Mouse (Mus musculus): ENCODE results near the gene Skap2. TPM values are rescaled to one million over a fixed set of nuclear protein-coding genes. Genes with fewer than 3 reads are reported as not detected.

Skap2 gene
- polyA plus RNA-seq, 1 experiment from 2014 or later = 16.1 TPM

- Histone ChIP-seq H3K4me1 (ENCODE audit: control insufficient read depth, low read depth, low read length) (no peaks in the 10 kb centered on the region), H3K9me3 (replicated peaks; ENCODE audit: control insufficient read depth, low read length) (no peaks in the 10 kb centered on the region), H3K27ac (ENCODE audit: low read length) (no peak overlapping the region), H3K4me3 (ENCODE audit: low read depth, low read length) (no peak overlapping the region), H3K27me3 (ENCODE audit: control insufficient read depth, insufficient read depth, low read depth, low read length) (no peaks in the 10 kb centered on the region), H3K9ac (ENCODE audit: low read depth, low read length) (no peak overlapping the region), H3K36me3 (ENCODE audit: control insufficient read depth, insufficient read depth) (no peaks in the 10 kb centered on the region), H3K4me2 (ENCODE audit: low read depth, low read length) (no peak overlapping the region)
- ATAC-seq (ENCODE audit: low read depth) = no peak
- 69% methylated on average over 3 of the region's 3 CpGs for WGBS (ENCODE audit: insufficient replicate concordance)
These were observed 34.7 kb downstream of the Skap2 start for GRCm38 (mm10) chr6:51977638-51978037.

GRCm38 (mm10) chr6:51975751-51976150 is 36.6 kb downstream of the Skap2 start:
- Histone ChIP-seq H3K9me3 (replicated peaks; ENCODE audit: control insufficient read depth, low read length) (no peaks in the 10 kb centered on the region), H3K27ac (ENCODE audit: low read length) (no peak overlapping the region), H3K4me3 (ENCODE audit: low read depth, low read length) (no peak overlapping the region), H3K4me2 (ENCODE audit: low read depth, low read length) (no peak overlapping the region), H3K4me1 (ENCODE audit: control insufficient read depth, low read depth, low read length) (no peaks in the 10 kb centered on the region), H3K27me3 (ENCODE audit: control insufficient read depth, insufficient read depth, low read depth, low read length) (no peaks in the 10 kb centered on the region), H3K36me3 (ENCODE audit: control insufficient read depth, insufficient read depth) (no peaks in the 10 kb centered on the region), H3K9ac (ENCODE audit: low read depth, low read length) (no peak overlapping the region)
- ATAC-seq (ENCODE audit: low read depth) = no peak
- 56% methylated on average over 4 of the region's 4 CpGs for WGBS (ENCODE audit: insufficient replicate concordance)

GRCm38 (mm10) chr6:51958992-51959391 is 53.4 kb downstream of the Skap2 start:
- Histone ChIP-seq H3K4me3 (ENCODE audit: low read depth, low read length) (no peak overlapping the region), H3K27ac (ENCODE audit: low read length) (no peak overlapping the region), H3K36me3 (ENCODE audit: control insufficient read depth, insufficient read depth) (no peaks in the 10 kb centered on the region), H3K4me1 (ENCODE audit: control insufficient read depth, low read depth, low read length) (peaks cover 3% of the 10 kb centered on the region; the same call in 1 of the 2 replicates), H3K4me2 (ENCODE audit: low read depth, low read length) (no peak overlapping the region), H3K27me3 (ENCODE audit: control insufficient read depth, insufficient read depth, low read depth, low read length) (no peaks in the 10 kb centered on the region), H3K9ac (ENCODE audit: low read depth, low read length) (no peak overlapping the region), H3K9me3 (replicated peaks; ENCODE audit: control insufficient read depth, low read length) (no peaks in the 10 kb centered on the region)
- 14% methylated on average over 4 of the region's 4 CpGs for WGBS (ENCODE audit: insufficient replicate concordance)
- ATAC-seq (ENCODE audit: low read depth) = no peak

GRCm38 (mm10) chr6:51956048-51956792 is 56.1 kb downstream of the Skap2 start:
- no peak for ATAC-seq (ENCODE audit: low read depth)
- WGBS (ENCODE audit: insufficient replicate concordance) = 44% methylated on average over 4 of the region's 4 CpGs
- H3K36me3 ChIP-seq (ENCODE audit: control insufficient read depth, insufficient read depth) = no peaks in the 10 kb centered on the region
- no peak overlapping the region for H3K4me3 ChIP-seq (ENCODE audit: low read depth, low read length)
- H3K9me3 ChIP-seq (replicated peaks; ENCODE audit: control insufficient read depth, low read length) = no peaks in the 10 kb centered on the region
- no peaks in the 10 kb centered on the region for H3K27me3 ChIP-seq (ENCODE audit: control insufficient read depth, insufficient read depth, low read depth, low read length)
- H3K27ac ChIP-seq (ENCODE audit: low read length) = no peak overlapping the region
- H3K4me1 ChIP-seq (ENCODE audit: control insufficient read depth, low read depth, low read length) = peaks cover 3% of the 10 kb centered on the region; the same call in 1 of the 2 replicates
- no peak overlapping the region for H3K9ac ChIP-seq (ENCODE audit: low read depth, low read length)
- no peak overlapping the region for H3K4me2 ChIP-seq (ENCODE audit: low read depth, low read length)

- no peak overlapping the region for H3K4me2 ChIP-seq (ENCODE audit: low read depth, low read length)
- no peaks in the 10 kb centered on the region for H3K9me3 ChIP-seq (replicated peaks; ENCODE audit: control insufficient read depth, low read length)
- no peak overlapping the region for H3K27ac ChIP-seq (ENCODE audit: low read length)
- no peaks in the 10 kb centered on the region for H3K36me3 ChIP-seq (ENCODE audit: control insufficient read depth, insufficient read depth)
- no peaks in the 10 kb centered on the region for H3K4me1 ChIP-seq (ENCODE audit: control insufficient read depth, low read depth, low read length)
- H3K9ac ChIP-seq (ENCODE audit: low read depth, low read length) = no peak overlapping the region
- H3K27me3 ChIP-seq (ENCODE audit: control insufficient read depth, insufficient read depth, low read depth, low read length) = no peaks in the 10 kb centered on the region
- ATAC-seq (ENCODE audit: low read depth) = no peak
- H3K4me3 ChIP-seq (ENCODE audit: low read depth, low read length) = no peak overlapping the region
These were observed 64.7 kb downstream of the Skap2 start for GRCm38 (mm10) chr6:51947661-51948060.

GRCm38 (mm10) chr6:51944916-51945315 is 67.4 kb downstream of the Skap2 start:
- Histone ChIP-seq H3K27ac (ENCODE audit: low read length) (no peak overlapping the region), H3K27me3 (ENCODE audit: control insufficient read depth, insufficient read depth, low read depth, low read length) (no peaks in the 10 kb centered on the region), H3K4me2 (ENCODE audit: low read depth, low read length) (no peak overlapping the region), H3K9me3 (replicated peaks; ENCODE audit: control insufficient read depth, low read length) (no peaks in the 10 kb centered on the region), H3K4me3 (ENCODE audit: low read depth, low read length) (no peak overlapping the region), H3K36me3 (ENCODE audit: control insufficient read depth, insufficient read depth) (no peaks in the 10 kb centered on the region), H3K9ac (ENCODE audit: low read depth, low read length) (no peak overlapping the region), H3K4me1 (ENCODE audit: control insufficient read depth, low read depth, low read length) (no peaks in the 10 kb centered on the region)
- ATAC-seq (ENCODE audit: low read depth) = no peak
- 52% methylated on average over 2 of the region's 2 CpGs for WGBS (ENCODE audit: insufficient replicate concordance)

GRCm38 (mm10) chr6:51933998-51934397 is 78.4 kb downstream of the Skap2 start:
- 37% methylated on average over 4 of the region's 4 CpGs for WGBS (ENCODE audit: insufficient replicate concordance)

GRCm38 (mm10) chr6:51933034-51933611 is 79.2 kb downstream of the Skap2 start:
- no peak overlapping the region for H3K4me3 ChIP-seq (ENCODE audit: low read depth, low read length)
- no peaks in the 10 kb centered on the region for H3K27me3 ChIP-seq (ENCODE audit: control insufficient read depth, insufficient read depth, low read depth, low read length)
- no peaks in the 10 kb centered on the region for H3K36me3 ChIP-seq (ENCODE audit: control insufficient read depth, insufficient read depth)
- H3K27ac ChIP-seq (ENCODE audit: low read length) = no peak overlapping the region
- 71% methylated on average over 3 of the region's 3 CpGs for WGBS (ENCODE audit: insufficient replicate concordance)
- H3K9me3 ChIP-seq (replicated peaks; ENCODE audit: control insufficient read depth, low read length) = no peaks in the 10 kb centered on the region
- no peak overlapping the region for H3K9ac ChIP-seq (ENCODE audit: low read depth, low read length)
- H3K4me1 ChIP-seq (ENCODE audit: control insufficient read depth, low read depth, low read length) = no peaks in the 10 kb centered on the region
- ATAC-seq (ENCODE audit: low read depth) = no peak
- H3K4me2 ChIP-seq (ENCODE audit: low read depth, low read length) = no peak overlapping the region

More at GRCm38 (mm10) chr6:51933998-51934397, 78.4 kb downstream of the Skap2 start:
- no peaks in the 10 kb centered on the region for H3K9me3 ChIP-seq (replicated peaks; ENCODE audit: control insufficient read depth, low read length)
- no peak for ATAC-seq (ENCODE audit: low read depth)
- no peak overlapping the region for H3K27ac ChIP-seq (ENCODE audit: low read length)
- no peak overlapping the region for H3K9ac ChIP-seq (ENCODE audit: low read depth, low read length)
- H3K27me3 ChIP-seq (ENCODE audit: control insufficient read depth, insufficient read depth, low read depth, low read length) = no peaks in the 10 kb centered on the region
- H3K4me2 ChIP-seq (ENCODE audit: low read depth, low read length) = no peak overlapping the region
- no peak overlapping the region for H3K4me3 ChIP-seq (ENCODE audit: low read depth, low read length)
- no peaks in the 10 kb centered on the region for H3K4me1 ChIP-seq (ENCODE audit: control insufficient read depth, low read depth, low read length)
- no peaks in the 10 kb centered on the region for H3K36me3 ChIP-seq (ENCODE audit: control insufficient read depth, insufficient read depth)

GRCm38 (mm10) chr6:51927101-51927500 is 85.2 kb downstream of the Skap2 start:
- Histone ChIP-seq H3K27me3 (ENCODE audit: control insufficient read depth, insufficient read depth, low read depth, low read length) (no peaks in the 10 kb centered on the region), H3K9me3 (replicated peaks; ENCODE audit: control insufficient read depth, low read length) (no peaks in the 10 kb centered on the region), H3K27ac (ENCODE audit: low read length) (no peak overlapping the region), H3K9ac (ENCODE audit: low read depth, low read length) (no peak overlapping the region), H3K4me2 (ENCODE audit: low read depth, low read length) (no peak overlapping the region), H3K36me3 (ENCODE audit: control insufficient read depth, insufficient read depth) (no peaks in the 10 kb centered on the region), H3K4me1 (ENCODE audit: control insufficient read depth, low read depth, low read length) (no peaks in the 10 kb centered on the region), H3K4me3 (ENCODE audit: low read depth, low read length) (no peak overlapping the region)
- 41% methylated on average over 3 of the region's 3 CpGs for WGBS (ENCODE audit: insufficient replicate concordance)
- no peak for ATAC-seq (ENCODE audit: low read depth)

Measured in liver, embryonic 16.5 days (tissue).